In the genomic region with DNA sequence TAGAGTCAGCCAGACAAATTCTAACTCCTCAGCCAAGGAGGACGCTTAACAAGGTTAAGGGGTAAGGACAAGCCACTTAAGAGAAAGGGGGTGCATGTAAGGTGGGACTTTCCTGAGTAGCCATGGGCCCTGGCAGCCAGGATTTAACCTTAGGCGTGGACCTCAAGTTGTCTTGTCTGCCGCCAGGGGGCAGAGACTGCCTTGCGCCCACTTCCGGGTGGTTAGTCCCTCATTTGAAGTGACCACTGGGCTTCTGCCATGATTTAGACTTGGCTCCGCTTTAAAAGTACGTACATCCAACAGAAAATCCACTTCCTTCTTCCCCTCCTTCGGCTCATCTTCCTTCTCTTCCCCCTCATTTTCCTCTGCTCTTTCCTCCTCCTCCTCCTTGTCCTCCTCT, we compare ENCODE assay signal across 9 mouse cellular contexts. TPM values are rescaled to one million over a fixed set of nuclear protein-coding genes. Genes with fewer than 3 reads are reported as not detected.
DNase-seq lines count a peak whose midpoint lies in the region; ATAC-seq and TF ChIP-seq lines count a peak whose summit lies in the region.
"Had no signal": no experiment of that assay in that cellular context is flagged by ENCODE, and none has a peak within 500 bp of the region (broad histone marks: within the 10 kb centered on the region; RNA-seq: fewer than 3 reads in every experiment).

No protein-coding gene starts in this region.

- H3K27me3 ChIP-seq in kidney, embryonic 15.5 days = no peaks in the 10 kb centered on the region
- H3K27me3 ChIP-seq in testis, adult 2 months (ENCODE audit: control insufficient read depth, insufficient read depth, low read length) = no peaks in the 10 kb centered on the region
- H3K27me3 ChIP-seq in forebrain, embryonic 15.5 days = no peaks in the 10 kb centered on the region

- no peaks in the 10 kb centered on the region for H3K9me3 ChIP-seq in kidney, embryonic 15.5 days (replicated peaks)
- no peaks in the 10 kb centered on the region for H3K9me3 ChIP-seq in forebrain, embryonic 15.5 days

- WGBS in kidney, embryonic 15.5 days = 73% methylated on average over 8 of the region's 8 CpGs
- 73% methylated on average over 8 of the region's 8 CpGs for WGBS in forebrain, embryonic 15.5 days

- no peak overlapping the region for H3K4me2 ChIP-seq in kidney, embryonic 15.5 days
- H3K4me2 ChIP-seq in forebrain, embryonic 15.5 days (replicated peaks) = no peak overlapping the region

- peaks cover 23% of the 10 kb centered on the region for H3K4me1 ChIP-seq in kidney, embryonic 15.5 days
- H3K4me1 ChIP-seq in testis, adult 2 months (ENCODE audit: control insufficient read depth, insufficient read depth, low read length) = peaks cover 3% of the 10 kb centered on the region; the same call in 1 of the 2 replicates
- peaks cover 11% of the 10 kb centered on the region for H3K4me1 ChIP-seq in forebrain, embryonic 15.5 days

- DNase-seq in kidney, postnatal 14 days = no peak
- no peak for DNase-seq in testis, postnatal 14 days (ENCODE audit: low spot score)
- peak; percentile 57 for DNase-seq in embryo, embryonic 11 days
- DNase-seq in layer of hippocampus, postnatal 14 days (ENCODE audit: low spot score in 2 of 2) = no peak
- DNase-seq: adrenal gland, postnatal 10 days; gastrocnemius, postnatal 25 days had no signal

- H3K9ac ChIP-seq in kidney, embryonic 15.5 days = no peak overlapping the region
- no peak overlapping the region for H3K9ac ChIP-seq in forebrain, embryonic 15.5 days (replicated peaks)

- TF ChIP-seq POLR2A in testis, adult 2 months (IDR thresholded peaks at IDR 0.05; ENCODE audit: control insufficient read depth, low read depth, low read length) = no peak

- no peaks in the 10 kb centered on the region for H3K36me3 ChIP-seq in kidney, embryonic 15.5 days
- no peaks in the 10 kb centered on the region for H3K36me3 ChIP-seq in testis, adult 2 months (ENCODE audit: control insufficient read depth, insufficient read depth, low read length)
- no peaks in the 10 kb centered on the region for H3K36me3 ChIP-seq in forebrain, embryonic 15.5 days

- no peak overlapping the region for H3K4me3 ChIP-seq in kidney, embryonic 15.5 days (replicated peaks)
- H3K4me3 ChIP-seq in testis, adult 2 months (ENCODE audit: control insufficient read depth, low read depth, low read length) = no peak overlapping the region; the same call in 1 of the 2 replicates
- no peak overlapping the region for H3K4me3 ChIP-seq in forebrain, embryonic 15.5 days

- ATAC-seq in kidney, embryonic 15.5 days (replicated peaks; ENCODE audit: low FRiP score) = 0 out of 2 replicates have a peak, but pooled peaks have one; percentile 16
- no peak for ATAC-seq in forebrain, embryonic 15.5 days (replicated peaks)

- H3K27ac ChIP-seq in kidney, embryonic 15.5 days = peak overlapping the region; percentile 47
- H3K27ac ChIP-seq in testis, adult 2 months (ENCODE audit: control insufficient read depth, insufficient read depth, low read depth, low read length) = peak overlapping the region; percentile 10; the same call in 1 of the 2 replicates
- H3K27ac ChIP-seq in forebrain, embryonic 15.5 days (replicated peaks) = no peak overlapping the region

- TF ChIP-seq CTCF in testis, adult 2 months (IDR thresholded peaks at IDR 0.05; ENCODE audit: control insufficient read depth, insufficient read depth, insufficient replicate concordance, low read depth, low read length) = peak; percentile 43; the same call in 1 of the 2 replicates

RNA-seq across cellular contexts. Expression of gene Arhgdib, which starts 53.8 kb away (rescaled TPM):
- 62.1 and 63.8 TPM in 2 replicates for polyA plus RNA-seq in kidney, embryonic 15.5 days (2015; fragmentation: Nextera tagmentation; extraction: Ambion mirVana)
- 5.4 and 5.8 TPM in 2 replicates for polyA plus RNA-seq in testis, adult 2 months (2012; rRNA removed)
- 16.8 and 17.1 TPM in 2 replicates for polyA plus RNA-seq in forebrain, embryonic 15.5 days (2015; fragmentation: Nextera tagmentation; extraction: Ambion mirVana)
- total RNA-seq in layer of hippocampus, postnatal 14 days (2021) = 10 to 100 TPM; 12.4 to 12.6 TPM
